Mouse (Mus musculus) 3134 (cell line): Measurements from ENCODE around the gene Emc1.

Source experiments
- DNase-seq: peaks from one replicate; pipeline ENCODE4 v3.0.0-alpha.2; 2011; ENCODE audit warnings: low spot score; ENCODE audit not compliant: insufficient read length; ENCODE audit errors: extremely low read depth

Emc1 gene

DNA sequence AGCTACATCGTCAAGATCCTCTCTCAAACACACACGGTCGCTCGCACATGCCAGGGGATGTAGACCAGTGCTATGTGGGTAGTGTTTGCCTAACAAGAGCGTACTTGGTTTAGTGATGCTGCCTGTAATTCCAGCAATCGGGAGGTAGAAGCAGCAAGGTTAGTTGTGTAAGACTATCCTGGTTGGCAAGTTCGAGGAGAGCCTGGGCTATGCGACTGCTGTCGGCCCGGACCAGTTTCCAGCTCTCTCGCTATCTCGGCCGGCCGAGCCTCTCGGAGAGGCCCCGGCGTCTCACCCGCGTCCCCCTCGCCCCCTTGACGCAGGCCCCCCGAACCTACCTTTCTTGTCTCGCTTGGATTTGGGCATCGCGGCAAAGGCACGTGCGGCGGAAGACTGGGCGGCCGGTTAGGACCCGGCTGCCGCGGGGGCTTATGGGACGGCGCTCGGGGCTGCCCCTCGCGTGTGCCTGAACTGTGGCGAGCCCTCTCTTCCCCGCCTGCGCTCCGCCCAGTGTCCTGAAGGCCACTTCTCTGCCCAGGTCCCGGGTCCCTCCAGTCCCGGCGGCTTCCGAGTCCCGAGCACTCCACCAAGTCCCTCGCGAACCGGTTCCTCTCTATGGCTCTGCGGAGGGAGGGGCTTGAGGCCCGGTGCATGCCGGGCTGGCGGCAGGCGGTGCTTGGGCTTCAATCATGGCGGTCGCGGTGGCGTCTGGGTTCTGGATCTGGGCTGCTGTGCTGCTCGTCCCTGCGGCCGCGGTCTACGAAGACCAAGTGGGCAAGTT lies at the start of gene Emc1, which contains the start of the genes Mrto4 and Ubr4:
Gene Emc1 (plus strand): TSS at position 657 of the 781 bp plus-strand sequence.
Gene Mrto4 (minus strand): TSS at position 646 of the 781 bp plus-strand sequence.
Gene Ubr4 (plus strand): TSS at position 679 of the 781 bp plus-strand sequence.
- peak; percentile 89 for DNase-seq

GRCm38 (mm10) chr4:139305521-139305920 lies 46.9 kb upstream of the Emc1 start:
- DNase-seq: no peak

DNA sequence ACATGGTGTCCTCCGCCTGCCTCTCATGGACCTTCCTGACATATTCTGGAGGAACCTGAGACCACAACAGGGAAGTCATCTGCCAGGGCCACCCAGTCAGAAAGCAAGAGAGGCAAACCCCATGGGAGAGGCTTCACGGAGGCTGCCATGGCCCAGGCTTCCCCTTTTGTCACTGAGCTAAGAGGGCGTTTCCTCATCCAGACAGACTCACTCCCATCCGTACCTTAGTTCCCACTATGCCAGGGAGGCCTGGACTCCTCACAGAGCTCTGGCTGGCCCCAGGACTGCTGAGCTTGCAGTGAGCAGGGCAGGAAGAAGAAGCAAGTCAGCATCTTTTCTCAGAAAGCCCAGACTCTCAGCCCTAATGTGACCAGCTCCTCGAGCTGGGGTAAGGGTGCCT lies 44.5 kb upstream of the Emc1 start:
- DNase-seq: no peak

DNA sequence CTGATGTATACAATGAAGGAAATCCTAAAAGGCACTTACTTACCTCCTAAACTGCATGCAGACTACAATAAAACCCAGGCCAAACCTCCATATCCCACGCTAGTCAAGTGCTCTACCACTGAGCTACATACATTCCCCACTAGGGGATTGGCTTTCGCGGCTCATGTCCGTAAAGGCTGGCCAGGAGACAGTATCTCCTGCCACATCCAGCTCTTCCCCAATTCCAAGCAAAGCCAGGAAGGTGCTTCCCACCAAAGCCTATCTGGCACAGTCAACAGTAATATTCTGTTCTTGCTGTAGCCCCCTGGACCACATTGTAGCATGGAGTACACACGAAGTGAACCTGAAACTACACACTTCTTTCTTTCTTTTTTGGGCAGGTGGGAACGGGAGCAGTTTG lies 42.7 kb upstream of the Emc1 start:
- no peak for DNase-seq

DNA sequence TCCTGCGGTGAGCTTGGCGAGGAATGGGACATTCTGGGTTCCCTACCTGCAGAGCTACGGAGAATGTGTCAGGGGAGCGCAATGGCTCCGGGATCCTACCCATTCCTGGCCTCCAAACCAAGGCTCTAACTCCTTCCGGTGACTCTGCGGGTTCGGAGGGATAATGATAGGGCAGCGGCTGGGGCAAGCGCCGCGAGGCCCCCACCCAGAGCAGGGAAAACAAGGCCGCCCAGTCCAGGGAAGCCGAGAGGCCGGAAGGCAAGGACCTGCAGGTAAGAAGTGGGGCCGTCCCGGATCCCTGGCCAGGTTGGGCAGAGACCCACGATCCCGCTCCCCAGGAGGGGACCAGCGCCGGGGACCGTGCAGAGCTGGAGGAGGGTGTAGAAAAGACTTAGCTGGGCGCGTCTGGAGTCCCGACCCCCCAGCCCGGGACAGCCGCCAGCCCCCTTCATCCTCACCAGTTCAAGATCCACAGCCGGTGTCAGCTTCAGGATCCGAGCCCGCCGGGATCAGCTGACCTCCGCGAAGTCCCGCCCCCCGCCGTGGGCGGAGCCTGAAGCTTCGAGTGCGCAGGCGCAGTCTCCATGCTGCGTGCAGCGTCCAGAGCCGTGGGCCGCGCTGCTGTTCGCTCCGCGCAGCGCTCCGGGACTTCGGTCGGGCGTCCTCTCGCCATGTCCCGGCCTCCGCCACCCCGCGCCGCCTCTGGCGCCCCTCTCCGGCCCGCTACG lies 42.1 kb upstream of the Emc1 start, which contains the start of the genes Pqlc2 and Akr7a5:
Gene Pqlc2 (minus strand): TSS at position 538 of the 728 bp plus-strand sequence.
Gene Akr7a5 (plus strand): TSS at position 574 of the 728 bp plus-strand sequence.
- DNase-seq: peak; percentile 93

DNA sequence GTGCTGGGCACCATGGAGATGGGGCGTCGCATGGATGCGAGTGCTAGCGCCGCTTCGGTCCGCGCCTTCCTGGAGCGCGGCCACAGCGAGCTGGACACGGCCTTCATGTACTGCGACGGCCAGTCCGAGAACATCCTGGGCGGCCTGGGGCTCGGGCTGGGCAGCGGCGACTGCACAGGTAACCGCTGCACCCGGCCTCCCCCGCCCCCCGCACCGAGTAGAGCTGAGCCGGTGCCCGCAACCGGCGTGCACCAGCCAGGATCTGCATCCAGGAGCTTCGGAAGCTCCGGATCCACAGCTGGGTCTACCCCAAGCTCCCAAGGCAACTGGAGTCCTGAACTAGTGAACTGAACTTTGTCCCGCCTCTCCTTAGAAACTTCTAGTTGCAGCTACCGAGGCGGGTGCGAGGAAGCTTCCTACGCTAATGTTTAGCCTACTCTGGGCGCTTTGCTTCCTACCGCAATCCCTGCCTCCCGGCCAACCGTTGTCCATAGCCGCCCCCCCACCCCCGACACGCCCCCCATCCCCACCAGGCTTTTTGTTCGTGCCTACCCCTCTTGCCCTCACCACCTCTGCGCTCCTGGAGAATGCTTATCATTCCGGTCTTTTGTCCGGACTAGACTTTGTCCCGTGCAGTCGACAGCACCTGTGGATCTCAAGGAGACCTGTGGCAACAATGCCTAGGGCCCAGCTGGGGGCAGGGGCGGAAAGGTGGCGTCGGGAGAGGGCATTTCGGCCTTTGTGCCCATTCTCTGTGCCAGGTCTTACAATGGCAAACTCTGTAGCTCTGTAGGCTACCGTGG lies 41.3 kb upstream of the Emc1 start:
- DNase-seq: no peak

DNA sequence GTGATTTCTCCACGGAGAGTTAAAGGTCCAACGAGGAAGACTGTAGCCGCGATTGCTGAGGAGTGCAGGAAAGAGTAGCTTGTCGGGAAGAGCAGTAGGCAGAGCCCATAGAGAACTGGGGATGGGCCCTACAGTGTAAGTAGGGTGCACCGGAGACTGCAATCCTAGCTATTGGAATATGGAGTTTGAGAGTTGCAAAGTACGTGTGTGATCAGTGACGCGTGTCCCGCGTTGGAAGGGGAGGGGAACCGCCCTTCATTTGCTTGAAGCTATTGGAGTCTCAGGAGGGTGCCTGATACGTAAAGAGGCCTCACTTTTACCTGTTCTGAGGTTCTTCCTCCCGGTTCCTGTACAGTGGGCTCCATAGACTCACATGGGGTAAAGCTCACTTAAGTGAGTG lies 40.7 kb upstream of the Emc1 start:
- DNase-seq: no peak

GRCm38 (mm10) chr4:139312632-139313031 lies 39.8 kb upstream of the Emc1 start:
- no peak for DNase-seq

GRCm38 (mm10) chr4:139318449-139318848 lies 33.9 kb upstream of the Emc1 start:
- DNase-seq: no peak

DNA sequence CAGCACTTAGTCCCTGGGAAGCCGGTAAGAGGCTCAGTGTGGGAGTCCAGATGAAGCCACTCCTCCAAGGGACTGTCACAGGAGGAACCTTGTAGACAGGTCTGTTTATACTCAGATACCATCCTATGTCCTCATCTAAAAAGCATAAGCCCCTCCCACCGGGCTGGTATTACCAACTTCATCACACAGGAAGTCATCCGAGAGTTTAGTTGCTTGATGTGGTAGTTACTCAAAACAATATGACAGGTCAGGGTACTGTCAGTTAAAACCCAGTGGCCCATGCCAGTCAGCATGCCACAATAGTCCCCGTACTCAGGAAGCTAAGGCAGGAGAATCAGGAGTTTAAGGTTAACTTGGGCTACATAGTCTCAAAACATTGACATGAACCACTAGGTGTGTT lies 32.6 kb upstream of the Emc1 start:
- DNase-seq: no peak

GRCm38 (mm10) chr4:139330605-139331004 lies 21.8 kb upstream of the Emc1 start:
- peak; percentile 60 for DNase-seq

- DNase-seq: no peak
Observed at GRCm38 (mm10) chr4:139334631-139335295, 17.6 kb upstream of the Emc1 start.

DNA sequence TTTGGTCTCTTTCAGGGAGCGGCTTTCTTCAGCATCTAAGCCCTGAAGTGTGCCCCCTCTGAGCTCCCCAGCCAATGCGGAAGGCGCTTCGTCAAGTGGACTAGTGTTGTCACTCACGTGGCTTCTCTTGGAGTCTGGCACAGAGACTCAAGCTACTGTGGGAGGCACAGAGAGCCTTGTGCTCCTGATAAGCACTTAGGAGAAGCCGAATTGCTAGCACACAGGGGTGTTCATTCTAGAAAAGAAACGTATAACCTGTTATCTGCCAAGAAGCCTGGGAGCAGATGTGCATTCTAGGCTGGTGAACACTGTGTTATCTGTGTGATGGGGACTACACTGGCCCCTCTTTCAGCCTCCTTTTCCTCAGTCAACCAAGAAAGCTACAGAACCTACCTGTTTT lies 16.9 kb upstream of the Emc1 start:
- no peak for DNase-seq

DNA sequence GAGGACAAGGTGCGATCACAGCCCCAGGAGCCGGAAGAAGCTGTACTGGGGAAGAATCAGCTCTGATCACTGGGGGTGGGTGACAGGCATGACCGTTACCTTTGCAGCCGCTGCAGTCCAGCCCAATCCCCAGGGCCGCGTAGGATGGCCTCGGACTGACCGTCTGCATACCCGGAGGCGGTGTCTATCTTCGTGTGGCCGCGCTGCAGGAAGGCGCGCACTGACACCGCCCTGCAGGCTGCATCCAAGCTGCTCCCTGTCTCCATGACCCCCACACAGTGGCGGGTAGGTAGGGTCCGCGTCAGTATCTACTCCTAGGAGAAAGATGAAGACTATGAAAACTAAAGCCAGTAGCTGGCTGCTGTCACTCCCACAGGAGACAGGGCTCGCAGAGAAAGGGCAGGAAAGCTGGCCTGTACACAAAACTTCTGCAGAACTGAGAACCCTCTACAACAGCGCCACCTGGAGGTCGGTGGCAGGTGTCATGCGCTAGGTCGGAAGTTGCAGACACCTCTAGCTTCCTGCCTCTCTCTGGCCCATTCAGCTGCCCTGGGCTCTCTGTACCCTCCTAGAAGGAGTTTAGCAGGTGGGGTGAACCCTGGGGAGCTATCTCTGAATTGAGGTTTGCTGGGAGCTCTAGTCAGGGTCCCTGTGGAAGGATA lies 15.4 kb upstream of the Emc1 start:
- DNase-seq: peak; percentile 52

GRCm38 (mm10) chr4:139338145-139338544 lies 14.2 kb upstream of the Emc1 start:
- no peak for DNase-seq

DNA sequence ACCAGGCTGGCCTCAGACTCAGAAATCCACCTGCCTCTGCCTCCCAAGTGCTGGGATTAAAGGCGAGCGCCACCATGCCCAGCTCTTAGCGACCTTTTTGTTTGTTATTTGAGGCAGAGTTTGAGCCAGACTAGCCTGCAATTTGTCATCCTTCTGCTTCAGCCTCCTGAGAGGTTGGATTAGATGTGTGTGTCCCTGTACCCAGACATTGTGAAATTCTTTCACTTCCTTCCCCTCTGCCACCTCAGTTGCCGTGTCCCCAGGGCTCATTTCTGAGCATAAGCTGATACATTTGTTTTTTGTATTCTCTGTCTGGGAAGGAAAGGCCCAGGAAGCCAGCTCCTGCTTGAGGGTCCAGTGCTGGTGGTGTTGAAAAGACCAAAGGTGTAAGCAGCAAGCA lies 11.6 kb upstream of the Emc1 start:
- no peak for DNase-seq

- peak; percentile 46 for DNase-seq
Observed at GRCm38 (mm10) chr4:139341556-139342233, 10.7 kb upstream of the Emc1 start.

- no peak for DNase-seq
Observed at GRCm38 (mm10) chr4:139343718-139344117, 8.7 kb upstream of the Emc1 start.

DNA sequence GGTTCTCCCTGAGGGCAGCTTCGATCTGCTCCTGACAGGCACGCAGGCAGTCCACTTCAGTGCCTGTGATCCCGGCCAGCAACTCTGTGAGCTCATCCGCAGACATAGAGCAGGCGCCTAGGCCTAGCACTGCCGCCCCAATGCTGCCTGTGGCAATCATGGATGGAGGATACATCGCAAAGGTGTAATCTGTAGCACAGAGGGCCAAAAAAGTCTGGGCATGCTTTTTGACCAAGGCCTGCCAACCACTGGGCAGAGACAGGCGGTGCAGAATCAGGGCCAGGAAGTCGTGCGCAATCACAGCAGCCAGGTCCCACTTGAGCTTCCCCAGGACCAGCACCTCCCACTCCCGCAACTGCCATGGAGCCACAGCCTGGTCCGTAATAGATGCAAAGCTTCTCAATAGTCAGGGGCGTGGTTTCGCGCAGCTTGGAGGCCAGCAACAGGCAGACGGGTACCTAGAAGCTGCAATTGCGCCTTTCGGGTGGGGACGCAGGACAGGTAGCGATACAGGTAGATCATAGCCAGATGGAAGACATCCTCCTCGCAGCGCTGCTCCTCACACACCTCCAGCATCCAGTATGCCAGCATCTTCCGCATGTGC lies 6.9 kb upstream of the Emc1 start:
- DNase-seq: no peak
